Mouse (Mus musculus): ENCODE measurements around the gene Noc2l. TPM values are rescaled to one million over a fixed set of nuclear protein-coding genes. Genes with fewer than 3 reads are reported as not detected.

Noc2l gene
- polyA plus RNA-seq, 1 experiment from 2014 or later: 30.6 TPM

DNA sequence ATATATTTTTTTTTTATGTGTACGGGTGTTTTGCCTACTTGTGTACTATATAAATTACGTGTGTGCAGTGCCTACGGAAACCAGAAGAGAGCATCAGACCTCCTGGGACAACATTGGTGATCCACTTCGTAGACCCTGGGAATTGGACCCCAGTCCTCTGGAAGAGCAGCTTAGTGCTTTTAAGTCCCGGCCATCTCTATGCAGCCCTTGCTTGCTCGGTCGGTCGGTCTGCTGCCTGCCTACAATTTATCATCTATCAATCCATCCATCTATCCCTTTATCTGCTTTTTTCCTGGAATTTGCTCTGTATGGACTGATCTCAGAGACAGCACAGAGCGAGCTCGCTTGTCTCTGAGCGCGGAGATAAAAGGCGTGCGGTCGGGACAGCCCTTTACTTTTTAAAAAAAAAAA lies 445 bp upstream of the Noc2l start:
- no peak for ATAC-seq (ENCODE audit: low FRiP score, low TSS enrichment)
- peak overlapping the region; percentile 96 for H3K4me2 ChIP-seq (replicated peaks; ENCODE audit: low read depth)
- H3K9ac ChIP-seq (ENCODE audit: low read length): peak overlapping the region; percentile 56; the same call in 1 of the 2 replicates
- DNase-seq (ENCODE audit: low spot score): no peak
- 2% methylated on average over 15 of the region's 15 CpGs for WGBS
- peak overlapping the region; percentile 87 for H3K4me3 ChIP-seq (ENCODE audit: low read depth, low read length)
- peak overlapping the region; percentile 93 for H3K27ac ChIP-seq (replicated peaks)
- no peaks in the 10 kb centered on the region for H3K9me3 ChIP-seq (ENCODE audit: control insufficient read depth, low read length)
- TF ChIP-seq CTCF (IDR thresholded peaks at IDR 0.05; ENCODE audit: low read depth): peak; percentile 55; the same call in 1 of the 2 replicates
- no peak for TF ChIP-seq EP300 (optimal IDR thresholded peaks at IDR 0.05)
- peaks cover 14% of the 10 kb centered on the region for H3K36me3 ChIP-seq (ENCODE audit: control insufficient read depth, insufficient read depth, low read length)
- no peaks in the 10 kb centered on the region for H3K27me3 ChIP-seq (ENCODE audit: control insufficient read depth, insufficient read depth, low read length)
- H3K4me1 ChIP-seq (replicated peaks; ENCODE audit: control insufficient read depth, insufficient read depth): no peaks in the 10 kb centered on the region; the same call in 1 of the 2 replicates

DNA sequence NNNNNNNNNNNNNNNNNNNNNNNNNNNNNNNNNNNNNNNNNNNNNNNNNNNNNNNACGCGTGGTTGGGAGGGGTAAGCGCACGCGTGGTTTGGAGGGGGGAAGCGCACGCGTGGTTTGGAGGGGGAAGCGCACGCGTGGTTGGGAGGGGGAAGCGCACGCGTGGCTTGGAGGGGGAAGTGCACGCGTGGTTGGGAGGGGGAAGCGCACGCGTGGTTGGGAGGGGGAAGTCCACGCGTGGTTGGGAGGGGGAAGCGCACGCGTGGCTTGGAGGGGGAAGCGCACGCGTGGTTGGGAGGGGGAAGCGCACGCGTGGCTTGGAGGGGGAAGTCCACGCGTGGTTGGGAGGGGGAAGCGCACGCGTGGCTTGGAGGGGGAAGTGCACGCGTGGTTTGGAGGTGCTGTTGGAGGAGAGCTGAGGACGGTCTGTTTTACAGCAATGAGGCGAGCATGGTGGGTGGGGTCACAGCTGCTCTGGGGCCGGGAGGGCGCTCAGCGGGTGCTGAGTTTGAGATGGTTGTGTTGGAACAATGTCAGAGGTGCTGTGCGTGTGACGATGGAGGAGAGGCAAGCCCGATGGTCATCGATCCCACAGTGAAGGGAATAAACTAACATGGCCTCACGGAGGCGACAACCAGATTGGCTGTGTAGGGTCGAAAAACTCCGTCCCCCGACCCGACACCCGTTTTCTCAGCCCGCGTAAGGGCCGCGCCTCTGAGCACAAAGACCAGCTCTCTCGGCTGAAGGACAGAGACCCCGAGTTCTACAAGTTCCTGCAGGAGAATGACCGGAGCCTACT lies 1.0 kb downstream of the Noc2l start:
- peak overlapping the region; percentile 87 for H3K4me3 ChIP-seq (ENCODE audit: low read depth, low read length)
- H3K9me3 ChIP-seq (ENCODE audit: control insufficient read depth, low read length): no peaks in the 10 kb centered on the region
- H3K4me2 ChIP-seq (replicated peaks; ENCODE audit: low read depth): peak overlapping the region; percentile 96
- 19% methylated on average over 54 of the region's 60 CpGs for WGBS
- DNase-seq (ENCODE audit: low spot score) (peak; percentile 51), ATAC-seq (ENCODE audit: low FRiP score, low TSS enrichment) (no peak)
- H3K27me3 ChIP-seq (ENCODE audit: control insufficient read depth, insufficient read depth, low read length): no peaks in the 10 kb centered on the region
- H3K4me1 ChIP-seq (replicated peaks; ENCODE audit: control insufficient read depth, insufficient read depth): no peaks in the 10 kb centered on the region; the same call in 1 of the 2 replicates
- peaks cover 21% of the 10 kb centered on the region for H3K36me3 ChIP-seq (ENCODE audit: control insufficient read depth, insufficient read depth, low read length)
- no peak overlapping the region; the same call in 1 of the 2 replicates for H3K9ac ChIP-seq (ENCODE audit: low read length)
- TF ChIP-seq EP300 (optimal IDR thresholded peaks at IDR 0.05) (no peak), CTCF (IDR thresholded peaks at IDR 0.05; ENCODE audit: low read depth) (no peak)
- H3K27ac ChIP-seq (replicated peaks): no peak overlapping the region

DNA sequence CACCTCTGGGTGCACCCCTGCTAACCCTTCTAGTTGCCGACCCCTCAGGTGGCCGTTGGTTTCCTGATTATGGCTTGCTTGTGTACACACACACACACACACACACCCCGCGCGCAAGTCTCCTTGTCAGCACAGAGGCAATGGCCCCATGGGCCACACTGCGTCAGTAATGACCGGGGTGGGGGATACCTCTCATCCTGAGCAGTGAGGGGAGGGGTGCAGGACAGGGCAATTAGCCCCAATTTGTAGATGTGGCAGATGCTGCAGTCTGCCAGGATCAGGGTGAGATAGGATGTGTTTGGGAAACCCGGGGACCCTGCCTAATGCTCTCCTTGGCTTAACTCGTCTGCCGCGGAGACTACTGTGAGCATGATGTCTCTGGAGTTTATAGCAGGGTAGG lies 13.8 kb downstream of the Noc2l start:
- Histone ChIP-seq H3K9ac (ENCODE audit: low read length) (no peak overlapping the region), H3K36me3 (ENCODE audit: control insufficient read depth, insufficient read depth, low read length) (peaks cover 17% of the 10 kb centered on the region), H3K4me3 (ENCODE audit: low read depth, low read length) (no peak overlapping the region), H3K4me1 (replicated peaks; ENCODE audit: control insufficient read depth, insufficient read depth) (no peaks in the 10 kb centered on the region), H3K9me3 (ENCODE audit: control insufficient read depth, low read length) (no peaks in the 10 kb centered on the region), H3K27me3 (ENCODE audit: control insufficient read depth, insufficient read depth, low read length) (no peaks in the 10 kb centered on the region; the same call in 1 of the 2 replicates), H3K27ac (replicated peaks) (no peak overlapping the region), H3K4me2 (replicated peaks; ENCODE audit: low read depth) (no peak overlapping the region)
- ATAC-seq (ENCODE audit: low FRiP score, low TSS enrichment): peak; percentile 41; the same call in 1 of the 2 replicates
- TF ChIP-seq EP300 (optimal IDR thresholded peaks at IDR 0.05): no peak
- TF ChIP-seq CTCF (IDR thresholded peaks at IDR 0.05; ENCODE audit: low read depth): no peak
- WGBS: 56% methylated on average over 11 of the region's 11 CpGs
- DNase-seq (ENCODE audit: low spot score): no peak

DNA sequence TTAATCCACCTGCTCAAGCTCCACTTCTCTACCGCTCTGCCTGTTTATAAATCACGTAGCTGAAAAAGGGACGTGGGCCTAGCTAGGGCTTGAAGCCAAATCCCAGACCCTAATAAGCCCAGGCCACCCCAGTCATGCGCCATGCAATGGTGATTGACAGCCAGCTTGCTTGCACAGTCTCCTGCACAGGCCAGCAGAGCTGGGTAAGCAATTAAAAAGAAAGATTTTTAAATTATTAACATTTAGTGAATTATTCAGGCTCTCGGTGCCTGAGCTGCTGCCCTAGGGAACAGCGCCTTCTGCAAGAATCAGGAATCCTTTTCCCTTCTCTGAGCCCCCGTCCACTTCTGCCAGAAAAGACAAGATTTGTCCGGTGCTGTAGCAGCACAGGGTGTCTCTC lies 15.3 kb downstream of the Noc2l start:
- no peak overlapping the region for H3K9ac ChIP-seq (ENCODE audit: low read length)
- H3K27me3 ChIP-seq (ENCODE audit: control insufficient read depth, insufficient read depth, low read length): peaks cover 6% of the 10 kb centered on the region; the same call in 1 of the 2 replicates
- no peak for ATAC-seq (ENCODE audit: low FRiP score, low TSS enrichment)
- H3K4me2 ChIP-seq (replicated peaks; ENCODE audit: low read depth): no peak overlapping the region
- peaks cover 8% of the 10 kb centered on the region for H3K36me3 ChIP-seq (ENCODE audit: control insufficient read depth, insufficient read depth, low read length)
- H3K9me3 ChIP-seq (ENCODE audit: control insufficient read depth, low read length): no peaks in the 10 kb centered on the region
- H3K4me1 ChIP-seq (replicated peaks; ENCODE audit: control insufficient read depth, insufficient read depth): no peaks in the 10 kb centered on the region
- H3K4me3 ChIP-seq (ENCODE audit: low read depth, low read length): no peak overlapping the region
- no peak for DNase-seq (ENCODE audit: low spot score)
- TF ChIP-seq CTCF (IDR thresholded peaks at IDR 0.05; ENCODE audit: low read depth) (no peak), EP300 (optimal IDR thresholded peaks at IDR 0.05) (no peak)
- WGBS: 49% methylated on average over 8 of the region's 8 CpGs
- no peak overlapping the region for H3K27ac ChIP-seq (replicated peaks)

DNA sequence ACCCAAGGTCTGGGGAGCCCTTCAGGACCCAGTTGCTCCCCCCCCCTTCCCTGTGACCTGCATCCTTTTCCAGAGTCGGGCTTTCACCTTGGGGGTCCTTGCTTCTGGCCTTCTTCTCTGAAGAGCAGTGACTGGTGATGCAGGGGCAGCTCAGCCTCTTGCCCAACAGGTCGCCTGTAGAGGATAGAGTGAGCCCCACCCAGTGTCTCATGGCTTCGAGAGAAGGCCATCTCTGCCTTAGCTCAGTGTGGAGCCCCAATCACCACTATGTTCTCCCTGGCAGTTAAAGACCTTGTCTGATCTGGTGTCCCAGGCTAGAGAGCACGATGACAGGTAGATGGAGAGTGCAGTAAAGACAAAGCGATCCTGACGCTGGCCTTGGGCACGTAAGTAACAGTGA lies 16.3 kb downstream of the Noc2l start:
- Histone ChIP-seq H3K9me3 (ENCODE audit: control insufficient read depth, low read length) (no peaks in the 10 kb centered on the region), H3K4me2 (replicated peaks; ENCODE audit: low read depth) (no peak overlapping the region), H3K27me3 (ENCODE audit: control insufficient read depth, insufficient read depth, low read length) (peaks cover 6% of the 10 kb centered on the region; the same call in 1 of the 2 replicates), H3K27ac (replicated peaks) (no peak overlapping the region), H3K4me3 (ENCODE audit: low read depth, low read length) (no peak overlapping the region), H3K4me1 (replicated peaks; ENCODE audit: control insufficient read depth, insufficient read depth) (no peaks in the 10 kb centered on the region), H3K36me3 (ENCODE audit: control insufficient read depth, insufficient read depth, low read length) (no peaks in the 10 kb centered on the region; the same call in 1 of the 2 replicates), H3K9ac (ENCODE audit: low read length) (no peak overlapping the region)
- 37% methylated on average over 7 of the region's 7 CpGs for WGBS
- TF ChIP-seq CTCF (IDR thresholded peaks at IDR 0.05; ENCODE audit: low read depth): no peak
- TF ChIP-seq EP300 (optimal IDR thresholded peaks at IDR 0.05): no peak
- ATAC-seq (ENCODE audit: low FRiP score, low TSS enrichment) (no peak), DNase-seq (ENCODE audit: low spot score) (no peak)

DNA sequence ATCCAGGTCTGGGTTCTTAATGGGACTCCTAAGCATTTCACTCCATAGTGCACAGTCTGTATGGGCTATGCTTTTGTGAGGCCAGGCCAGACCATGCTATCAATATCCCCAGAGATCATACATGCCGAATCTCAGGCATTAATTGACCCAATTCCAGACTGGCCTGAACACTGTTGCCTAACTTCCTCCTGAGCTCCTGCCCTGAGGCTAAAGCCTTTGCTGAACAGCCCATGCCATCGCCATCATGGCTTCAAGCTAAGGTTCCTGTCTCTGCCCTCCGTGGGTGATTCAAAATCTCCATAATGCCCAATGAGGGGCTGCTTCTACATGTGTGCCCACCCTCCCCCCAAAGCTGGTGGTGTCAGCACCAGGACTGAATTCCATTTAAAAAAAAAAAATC lies 16.8 kb downstream of the Noc2l start:
- Histone ChIP-seq H3K4me3 (ENCODE audit: low read depth, low read length) (no peak overlapping the region), H3K27ac (replicated peaks) (no peak overlapping the region), H3K36me3 (ENCODE audit: control insufficient read depth, insufficient read depth, low read length) (no peaks in the 10 kb centered on the region; the same call in 1 of the 2 replicates), H3K4me1 (replicated peaks; ENCODE audit: control insufficient read depth, insufficient read depth) (no peaks in the 10 kb centered on the region), H3K9me3 (ENCODE audit: control insufficient read depth, low read length) (no peaks in the 10 kb centered on the region), H3K9ac (ENCODE audit: low read length) (no peak overlapping the region), H3K27me3 (ENCODE audit: control insufficient read depth, insufficient read depth, low read length) (peaks cover 6% of the 10 kb centered on the region; the same call in 1 of the 2 replicates), H3K4me2 (replicated peaks; ENCODE audit: low read depth) (no peak overlapping the region)
- WGBS: 42% methylated on average over 3 of the region's 3 CpGs
- no peak for DNase-seq (ENCODE audit: low spot score)
- TF ChIP-seq CTCF (IDR thresholded peaks at IDR 0.05; ENCODE audit: low read depth) (no peak), EP300 (optimal IDR thresholded peaks at IDR 0.05) (no peak)
- 0 out of 2 replicates have a peak, but pooled peaks have one; percentile 7 for ATAC-seq (ENCODE audit: low FRiP score, low TSS enrichment)

Measured in stomach, postnatal 0 days (tissue).